Mouse (Mus musculus) MEL (cell line): ENCODE data around the gene Nt5c2.

ENCODE experiments used
- CTCF ChIP-seq, 3 experiments: IDR thresholded peaks in 2 of 3; conservative IDR thresholded peaks in 1 of 3; 2 replicates each; pipeline ENCODE4 v1.5.1; 2011 to 2012; ENCODE audit warnings: low read length in 3 of 3, low read depth in 2 of 3, mild to moderate bottlenecking in 2 of 3, improper control_type of control experiment in 1 of 3, inconsistent platforms in 1 of 3, mixed read lengths in 1 of 3, moderate library complexity in 1 of 3; ENCODE audit not compliant: control insufficient read depth in 1 of 3, insufficient read depth in 1 of 3, poor library complexity in 1 of 3, severe bottlenecking in 1 of 3
- EP300 ChIP-seq, 2 experiments: IDR thresholded peaks; 2 replicates each; pipeline ENCODE4 v1.6.1; 2011; ENCODE audit warnings: improper control_type of control experiment in 2 of 2, low read length in 2 of 2, low read depth in 1 of 2, mild to moderate bottlenecking in 1 of 2
- MAX ChIP-seq: IDR thresholded peaks from 2 replicates; pipeline ENCODE4 v1.6.1; 2011; ENCODE audit warnings: low read length, improper control_type of control experiment
- MAZ ChIP-seq: IDR thresholded peaks from 2 replicates; pipeline ENCODE4 v1.6.1; 2012; ENCODE audit warnings: low read depth, mild to moderate bottlenecking, inconsistent platforms, low read length, improper control_type of control experiment
- MXI1 ChIP-seq: IDR thresholded peaks from 2 replicates; pipeline ENCODE4 v1.6.1; 2011; ENCODE audit warnings: mild to moderate bottlenecking, low read depth, low read length, improper control_type of control experiment
- NELFE ChIP-seq: IDR thresholded peaks from 2 replicates; pipeline ENCODE4 v1.6.1; 2011; ENCODE audit warnings: low read depth, low read length, improper control_type of control experiment
- POLR2A ChIP-seq, 2 experiments: IDR thresholded peaks; 2 replicates each; pipeline ENCODE4 v1.6.1; 2011 to 2012; ENCODE audit warnings: low read length in 2 of 2, mild to moderate bottlenecking in 2 of 2, control low read depth in 1 of 2, improper control_type of control experiment in 1 of 2, low read depth in 1 of 2, moderate library complexity in 1 of 2; ENCODE audit not compliant: control insufficient read depth in 1 of 2, insufficient read depth in 1 of 2, poor library complexity in 1 of 2
- RAD21 ChIP-seq: IDR thresholded peaks from 2 replicates; pipeline ENCODE4 v1.6.1; 2011; ENCODE audit warnings: mild to moderate bottlenecking, low read depth, low read length, improper control_type of control experiment
- RCOR1 ChIP-seq: IDR thresholded peaks from 2 replicates; pipeline ENCODE4 v1.6.1; 2012; ENCODE audit warnings: low read depth, mild to moderate bottlenecking, inconsistent platforms, low read length, improper control_type of control experiment
- ZMIZ1 ChIP-seq: IDR thresholded peaks from 2 replicates; pipeline ENCODE4 v1.6.1; 2012; ENCODE audit warnings: low read depth, mild to moderate bottlenecking, inconsistent platforms, low read length, improper control_type of control experiment, moderate library complexity

DNA sequence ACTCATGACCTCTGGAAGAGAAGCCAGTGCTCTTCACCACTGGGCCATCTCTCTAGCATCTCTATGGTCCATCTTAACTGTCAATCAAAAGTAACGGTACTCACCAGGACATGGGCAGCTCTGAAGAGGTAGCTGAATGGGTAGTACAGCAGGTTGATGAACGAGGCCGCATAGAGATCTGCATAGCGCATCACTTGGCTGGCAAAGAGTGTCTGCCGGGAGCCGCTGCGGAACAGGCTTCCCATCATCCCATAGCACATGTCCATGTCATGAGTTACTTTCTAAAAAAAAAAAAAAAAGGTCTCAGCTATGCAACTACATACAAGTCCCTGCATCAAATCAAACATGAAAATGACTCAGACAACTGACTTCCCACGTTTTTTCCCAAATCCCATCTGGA, 125.3 kb downstream of the Nt5c2 start:
- TF ChIP-seq MXI1 (no peak), NELFE (no peak), POLR2A (IDR thresholded peaks at IDR 0.05; ENCODE audit: control insufficient read depth in 1 of 2, insufficient read depth in 1 of 2, low read depth in 1 of 2, low read length in 2 of 2, poor library complexity in 1 of 2) (no peak), RCOR1 (no peak), CTCF (IDR thresholded peaks at IDR 0.05 in 2 of 3, conservative IDR thresholded peaks at IDR 0.05 in 1 of 3; ENCODE audit: control insufficient read depth in 1 of 3, insufficient read depth in 1 of 3, low read depth in 2 of 3, low read length in 3 of 3, poor library complexity in 1 of 3, severe bottlenecking in 1 of 3) (no peak), MAZ (no peak), RAD21 (no peak), ZMIZ1 (no peak), EP300 (IDR thresholded peaks at IDR 0.05; ENCODE audit: low read depth in 1 of 2, low read length in 2 of 2) (no peak), MAX (no peak)
